Mouse (Mus musculus) left cerebral cortex, postnatal 14 days (tissue): Measurements from ENCODE around the gene Gm45062. TPM values are rescaled to one million over a fixed set of nuclear protein-coding genes. Genes with fewer than 3 reads are reported as not detected.

Experiments used
- DNase-seq, 2 experiments: peaks; one replicate each; pipeline ENCODE4 v3.0.0; 2021 to 2022; ENCODE audit warnings: low spot score in 2 of 2, mixed read lengths in 1 of 2
- intact Hi-C: fragments of 180-260 bp; cut with DNase I; formaldehyde crosslinking; loops from one replicate; pipeline ENCODE4 v1.15.1; 2025
- long read RNA-seq, 2 experiments: library from polyadenylated mRNA; stranded (forward); transcript quantifications; one replicate each; pipeline ENCODE4 v2.0.0; 2021
- total RNA-seq, 2 experiments: library from RNA; stranded (reverse); gene quantifications; 2 replicates each; pipeline ENCODE4 v1.2.3; 2021

Gene Gm45062
- 1 to 10 TPM; 2.7 to 7.7 TPM for total RNA-seq
- long read RNA-seq, experiment 1, partial matches to known transcripts: 0 of 3 reads
- long read RNA-seq, experiment 1, other reads (novel, unspliced or antisense): 3 of 3 reads
- long read RNA-seq, experiment 2, full-length matches to known transcripts: 1 of 3 reads
- long read RNA-seq, experiment 2, partial matches to known transcripts: 0 of 3 reads
- long read RNA-seq, experiment 2, other reads (novel, unspliced or antisense): 2 of 3 reads

- peak; percentile 98 to 99 for DNase-seq
- intact Hi-C loops: loop anchor here (5.0 kb wide), 1 partner anchor 478 kb away; no protein-coding TSS in a partner anchor
These were observed at the start of gene Gm45062, which contains the start of the genes Rpa3 and Umad1 for GRCm38 (mm10) chr6:8259004-8259666. Gene Gm45062 (plus strand): TSS chr6:8259450. Gene Rpa3 (minus strand): TSS chr6:8259173. Gene Umad1 (plus strand): TSS chr6:8259288.

GRCm38 (mm10) chr6:8209866-8210186 is 49.4 kb upstream of the Gm45062 start:
- intact Hi-C loops: no loop called here
- no peak for DNase-seq

DNA sequence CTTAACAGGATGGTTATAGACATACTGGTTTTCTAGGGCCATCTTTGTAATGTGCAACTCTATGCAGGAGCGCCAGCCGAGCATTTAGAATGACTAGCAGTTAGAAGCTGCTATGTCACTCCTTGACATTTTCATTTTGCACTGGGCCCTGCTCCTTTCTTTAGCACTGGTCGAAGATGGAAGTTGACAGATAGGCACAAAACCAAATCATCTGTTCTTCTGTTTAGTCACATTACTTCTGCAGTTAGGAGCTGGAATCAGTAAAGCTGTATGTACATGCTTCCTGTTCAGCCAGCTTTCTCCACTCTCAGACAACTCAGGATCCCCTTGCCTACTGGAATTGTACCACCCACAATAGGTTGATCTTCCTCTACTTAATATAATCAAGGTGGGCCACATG is 48.6 kb upstream of the Gm45062 start:
- no peak for DNase-seq
- intact Hi-C loops: no loop called here

DNA sequence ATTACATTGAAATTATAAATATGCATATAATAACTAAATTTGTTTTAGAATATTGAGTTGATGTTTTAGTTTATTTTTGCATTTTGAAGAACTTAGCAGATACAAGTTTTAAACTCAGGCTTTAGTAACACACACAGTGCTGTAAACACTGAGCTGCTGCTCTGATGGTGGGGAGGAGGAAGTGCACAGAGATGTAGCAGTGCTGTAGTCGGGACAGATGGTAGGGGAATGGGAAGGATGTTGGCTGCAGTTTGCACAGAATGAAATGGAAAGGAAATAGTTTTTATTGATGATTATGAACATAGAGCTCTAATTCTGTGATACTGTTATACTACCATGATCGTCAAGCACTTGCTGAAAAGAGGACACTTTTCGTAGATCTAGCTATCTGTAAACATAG is 32.2 kb upstream of the Gm45062 start:
- no peak for DNase-seq
- intact Hi-C loops: no loop called here

GRCm38 (mm10) chr6:8228596-8228995 is 30.7 kb upstream of the Gm45062 start:
- no peak for DNase-seq

DNA sequence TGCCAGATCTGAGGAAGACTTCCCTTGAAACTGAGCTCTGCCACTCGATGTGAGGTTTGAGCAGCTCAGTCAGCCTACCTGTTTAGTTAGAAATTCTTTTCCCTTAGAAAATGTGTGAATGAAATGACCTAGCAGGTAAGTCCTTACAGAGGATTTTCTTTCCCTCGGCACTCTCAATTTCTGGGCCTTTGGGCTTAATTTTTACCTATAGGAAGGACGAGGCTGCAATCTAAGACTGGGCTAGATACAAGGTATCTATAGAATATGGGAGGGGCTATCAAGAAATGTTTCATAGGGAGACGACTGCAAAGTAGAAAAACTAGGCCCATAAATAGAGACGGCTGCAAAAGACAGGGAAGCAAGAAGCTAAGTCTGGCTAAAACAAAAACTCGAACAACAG is 934 bp upstream of the Gm45062 start:
- no peak for DNase-seq
- intact Hi-C loops: loop anchor here (5.0 kb wide), 1 partner anchor 479 kb away; no protein-coding TSS in a partner anchor

More at GRCm38 (mm10) chr6:8228596-8228995, 30.7 kb upstream of the Gm45062 start:
- intact Hi-C loops: no loop called here

- DNase-seq: peak in 1 of 2 experiments; percentile 33
- intact Hi-C loops: loop anchor here (5.0 kb wide), 1 partner anchor 478 kb away; no protein-coding TSS in a partner anchor
These were observed 406 bp downstream of the Gm45062 start for GRCm38 (mm10) chr6:8259667-8260044.

GRCm38 (mm10) chr6:8271047-8271446 is 11.8 kb downstream of the Gm45062 start:
- intact Hi-C loops: loop anchor here (10.0 kb wide), 1 partner anchor 564 kb away; no protein-coding TSS in a partner anchor
- no peak for DNase-seq

DNA sequence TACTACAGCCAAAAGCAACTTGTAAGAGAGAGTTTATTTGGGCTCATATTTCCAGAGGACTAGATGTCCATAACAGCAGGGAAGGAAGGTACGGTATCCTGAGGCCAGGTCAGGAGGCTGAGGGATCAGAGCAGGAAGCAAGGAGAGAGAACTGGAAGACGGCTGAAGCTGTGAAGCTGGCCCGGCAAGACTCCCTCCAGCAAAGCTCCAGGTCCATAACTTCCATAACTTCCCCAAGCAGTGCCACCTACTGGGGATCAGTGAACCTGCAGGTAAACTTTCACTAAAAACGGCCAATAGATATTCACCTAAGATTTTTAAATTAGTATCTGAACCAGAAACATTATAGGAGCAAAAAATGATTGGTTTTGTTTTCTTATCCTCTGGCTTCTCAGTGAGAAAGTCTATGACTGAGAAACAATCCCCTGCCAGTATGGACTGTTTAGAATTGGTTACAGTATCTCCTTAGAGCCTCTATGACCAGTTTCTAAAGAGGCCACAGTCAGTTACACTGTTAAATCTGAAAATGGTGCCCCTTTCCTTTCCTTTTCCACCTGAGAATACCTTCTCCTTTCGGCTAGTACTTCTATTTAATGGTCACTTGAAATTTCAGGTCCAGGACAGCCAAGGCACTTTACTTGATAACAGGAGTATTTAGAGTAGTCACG is 15.3 kb downstream of the Gm45062 start:
- DNase-seq: no peak
- intact Hi-C loops: loop anchor here (5.0 to 10.0 kb wide), 3 partner anchors 233 to 560 kb away; partner anchors contain the start of gene Glcci1

- peak; percentile 85 to 88 for DNase-seq
- intact Hi-C loops: loop anchor here (5.0 to 10.0 kb wide), 3 partner anchors 232 to 560 kb away; partner anchors contain the start of gene Glcci1
These were observed 15.8 kb downstream of the Gm45062 start for GRCm38 (mm10) chr6:8275098-8275497.

DNA sequence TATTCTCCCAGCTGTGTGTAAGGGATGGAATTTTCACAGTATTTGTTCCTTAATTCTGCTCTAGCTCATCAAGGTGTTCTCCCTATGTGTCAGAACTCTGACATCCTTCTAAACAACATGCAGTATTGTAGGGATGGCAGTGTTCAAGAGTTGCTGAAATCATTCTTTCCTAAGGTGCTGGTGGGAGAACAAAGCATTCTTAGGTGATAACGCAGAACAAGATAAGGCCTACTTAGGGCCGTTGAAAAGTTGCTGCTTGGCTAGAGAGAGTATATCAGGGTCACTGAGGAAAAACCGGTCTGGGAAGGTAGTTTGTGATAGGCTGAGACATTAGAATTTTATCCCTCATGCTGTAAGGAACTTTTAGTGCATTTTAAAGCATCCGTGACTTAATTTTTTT is 17.2 kb downstream of the Gm45062 start:
- DNase-seq: no peak
- intact Hi-C loops: loop anchor here (5.0 to 10.0 kb wide), 3 partner anchors 231 to 558 kb away; partner anchors contain the start of gene Glcci1

GRCm38 (mm10) chr6:8278426-8279002 is 19.3 kb downstream of the Gm45062 start:
- intact Hi-C loops: loop anchor here (5.0 to 10.0 kb wide), 3 partner anchors 229 to 556 kb away; partner anchors contain the start of gene Glcci1
- no peak for DNase-seq

GRCm38 (mm10) chr6:8283255-8283654 is 24.0 kb downstream of the Gm45062 start:
- no peak for DNase-seq
- intact Hi-C loops: no loop called here

DNA sequence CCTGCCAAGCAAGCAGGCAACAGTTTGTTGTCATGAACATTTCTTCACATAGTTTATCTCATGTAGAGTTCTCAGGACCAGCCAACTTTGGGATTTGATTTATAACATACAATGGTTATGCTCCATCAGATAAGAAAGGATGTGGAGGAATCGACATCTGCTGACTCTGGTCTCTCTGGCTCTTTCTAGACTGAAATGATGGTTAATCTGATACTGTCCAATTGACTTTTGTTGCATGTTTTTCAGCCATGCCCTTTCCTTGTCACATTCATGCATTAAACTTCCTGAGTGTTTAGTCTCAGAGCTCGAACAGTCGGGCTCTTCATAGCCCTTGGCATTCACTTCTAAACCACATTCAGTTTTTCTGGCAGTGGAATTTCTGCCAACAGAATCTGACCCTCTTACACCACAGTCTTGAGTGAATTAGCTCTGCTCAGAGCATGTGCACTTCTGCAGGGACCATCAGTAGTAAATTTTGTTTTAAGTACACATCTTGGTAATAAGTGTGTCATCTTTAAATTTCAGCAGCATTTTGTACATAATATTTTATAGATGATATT is 26.2 kb downstream of the Gm45062 start:
- no peak for DNase-seq

GRCm38 (mm10) chr6:8286146-8286545 is 26.9 kb downstream of the Gm45062 start:
- intact Hi-C loops: no loop called here
- no peak for DNase-seq

More for the DNA sequence above, 26.2 kb downstream of the Gm45062 start:
- intact Hi-C loops: no loop called here

DNA sequence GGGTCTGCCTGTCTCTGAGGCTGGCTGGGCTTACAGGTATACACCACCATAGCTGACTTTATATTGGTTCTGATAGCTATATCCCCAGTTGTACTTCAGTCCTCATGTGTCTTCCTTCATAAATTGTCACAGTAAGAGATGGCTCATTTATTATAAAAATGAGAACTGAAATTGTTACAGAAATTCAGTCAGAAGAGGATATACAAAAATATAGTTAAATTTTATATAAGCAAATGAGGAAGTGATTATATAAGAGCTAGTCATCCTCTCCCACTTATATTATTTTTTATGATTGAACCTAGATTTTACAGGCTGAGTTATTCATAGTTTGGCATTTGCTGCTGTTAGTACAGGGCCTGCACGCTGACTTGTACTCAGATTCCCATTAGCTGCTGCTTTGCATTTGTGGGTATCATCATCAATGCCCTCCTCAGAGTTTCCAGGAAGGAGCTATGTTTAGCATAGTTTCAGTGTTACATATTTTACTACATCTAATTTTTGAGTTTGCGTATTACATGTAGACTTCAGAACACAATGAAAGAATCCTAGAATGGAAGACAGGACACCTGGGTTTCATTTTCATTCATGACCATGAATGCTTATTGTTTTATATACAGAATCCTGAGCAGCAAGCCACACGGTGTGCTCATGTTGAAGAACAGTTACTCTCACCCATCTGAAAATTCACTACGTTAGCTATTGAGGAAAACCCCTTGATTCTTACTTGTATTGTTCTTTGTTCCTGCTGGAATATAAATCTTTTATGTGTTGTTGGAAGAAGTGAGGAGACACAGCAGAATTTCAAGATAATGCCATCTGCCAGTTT is 29.7 kb downstream of the Gm45062 start:
- no peak for DNase-seq

GRCm38 (mm10) chr6:8294048-8294784 is 35.0 kb downstream of the Gm45062 start:
- DNase-seq: no peak
- intact Hi-C loops: loop anchor here (10.0 kb wide), 1 partner anchor 131 kb away; no protein-coding TSS in a partner anchor

More for the DNA sequence above, 29.7 kb downstream of the Gm45062 start:
- intact Hi-C loops: no loop called here
